Mouse (Mus musculus) embryonic facial prominence, embryonic 10.5 days (tissue): ENCODE measurements around the gene Mlst8. TPM values are rescaled to one million over a fixed set of nuclear protein-coding genes. Genes with fewer than 3 reads are reported as not detected.

Experiments
- DNase-seq: peaks from one replicate; pipeline ENCODE4 v3.0.0-alpha.2; 2017; ENCODE audit warnings: low spot score
- H3K27ac ChIP-seq: fragments of 300-500 bp; sonication (generic); replicated peaks from 2 replicates; pipeline ENCODE4 v1.5.1; 2016; ENCODE audit warnings: mild to moderate bottlenecking
- H3K27me3 ChIP-seq: fragments of 300-500 bp; sonication (generic); replicated peaks from 2 replicates; pipeline ENCODE4 v1.6.1; 2016; ENCODE audit warnings: low read depth, mild to moderate bottlenecking; ENCODE audit not compliant: poor library complexity, severe bottlenecking
- H3K36me3 ChIP-seq: fragments of 300-500 bp; sonication (generic); replicated peaks from 2 replicates; pipeline ENCODE4 v1.6.1; 2016; ENCODE audit warnings: mild to moderate bottlenecking, moderate library complexity
- H3K4me1 ChIP-seq: fragments of 300-500 bp; sonication (generic); 2 replicates; pipeline ENCODE4 v1.6.1; 2016
- H3K4me3 ChIP-seq: fragments of 300-500 bp; sonication (generic); 2 replicates; pipeline ENCODE4 v1.5.1; 2016; ENCODE audit warnings: mild to moderate bottlenecking, moderate library complexity
- H3K9me3 ChIP-seq: fragments of 300-500 bp; sonication (generic); 2 replicates; pipeline ENCODE4 v1.6.1; 2016; ENCODE audit warnings: mild to moderate bottlenecking
- WGBS: fragments of 180-500 bp; shearing (Covaris S2); methylation state at CpG from one replicate; pipeline ENCODE4 v1.1.7; 2016; 5-methylcytosine and 5-hydroxymethylcytosine counted together
- polyA plus RNA-seq: library from polyadenylated mRNA; unstranded; fragments of >200 nt; fragmentation: Nextera tagmentation; extraction: Ambion mirVana; gene quantifications from 2 replicates; pipeline ENCODE4 v1.2.1, GENCODE M21; 2016

The Mlst8 gene
- polyA plus RNA-seq: 37.5 and 39.0 TPM in 2 replicates

DNA sequence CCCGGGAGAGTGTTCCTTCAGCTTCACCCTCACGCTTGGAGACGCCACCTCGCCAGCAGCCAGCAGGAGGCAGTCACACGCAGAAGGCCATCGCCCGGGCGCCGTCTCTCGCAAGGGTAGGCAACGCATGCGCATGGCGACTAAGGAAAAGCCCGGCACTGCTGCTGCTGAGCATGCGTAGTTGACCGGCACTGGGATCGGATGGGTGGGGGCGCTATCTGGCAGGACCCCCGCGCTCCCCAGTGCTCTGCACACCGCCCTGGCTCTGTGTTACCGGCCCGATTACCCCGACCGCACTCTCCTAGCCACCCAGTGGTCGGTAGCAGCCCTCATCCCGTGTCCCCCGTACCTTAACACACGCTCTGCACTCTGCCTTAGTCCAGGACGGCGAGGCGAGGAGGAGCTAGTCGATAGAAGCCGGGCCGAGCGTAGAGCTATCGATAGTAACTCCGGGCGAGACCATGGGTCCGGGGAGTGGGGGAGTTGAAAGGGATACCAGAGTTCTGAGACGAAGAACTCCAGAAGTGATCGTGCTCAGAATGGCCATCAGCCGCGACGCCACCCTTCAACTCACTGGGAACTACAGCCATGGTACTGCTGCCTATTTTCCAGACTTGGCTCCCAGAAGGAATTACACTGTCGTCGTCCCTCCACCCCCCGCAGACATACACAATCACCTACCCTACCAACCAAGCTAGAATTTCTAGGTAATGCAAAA lies at the start of gene Mlst8:
Gene Mlst8 (minus strand): TSS at position 416 of the 718 bp plus-strand sequence.
- Histone ChIP-seq H3K27me3 (no peaks in the 10 kb centered on the region), H3K4me3 (peak within 1 kb of the TSS; percentile 87), H3K36me3 (peaks cover 43% of the 10 kb centered on the region), H3K9me3 (no peaks in the 10 kb centered on the region), H3K4me1 (peaks cover 34% of the 10 kb centered on the region), H3K27ac (peak within 1 kb of the TSS; percentile 99)
- WGBS: under 1% methylated on average over 48 of the region's 48 CpGs
- peak; percentile 97 for DNase-seq

DNA sequence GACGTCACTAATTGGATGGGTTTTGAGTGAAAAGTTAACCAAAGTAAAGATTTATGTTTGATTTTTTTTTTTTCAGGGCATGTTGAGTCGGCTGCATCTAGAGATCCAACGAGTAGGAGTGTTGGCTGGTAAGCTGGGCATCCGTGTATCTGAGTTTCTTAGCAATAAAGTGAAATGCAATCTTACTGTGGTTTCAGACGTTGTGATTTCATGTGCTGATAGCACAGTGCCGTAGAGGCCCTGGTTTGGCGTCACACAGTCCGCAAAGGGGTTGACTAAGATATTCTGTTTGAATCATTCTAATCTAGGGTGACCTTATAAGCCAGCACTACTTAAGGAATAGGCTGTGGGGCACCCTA lies 49.7 kb upstream of the Mlst8 start:
- Histone ChIP-seq H3K4me3 (peak overlapping the region; percentile 90), H3K4me1 (peaks cover 63% of the 10 kb centered on the region), H3K27me3 (no peaks in the 10 kb centered on the region), H3K9me3 (no peaks in the 10 kb centered on the region), H3K27ac (peak overlapping the region; percentile 89), H3K36me3 (peaks cover 39% of the 10 kb centered on the region)
- DNase-seq: no peak
- WGBS: 1% methylated on average over 8 of the region's 8 CpGs

DNA sequence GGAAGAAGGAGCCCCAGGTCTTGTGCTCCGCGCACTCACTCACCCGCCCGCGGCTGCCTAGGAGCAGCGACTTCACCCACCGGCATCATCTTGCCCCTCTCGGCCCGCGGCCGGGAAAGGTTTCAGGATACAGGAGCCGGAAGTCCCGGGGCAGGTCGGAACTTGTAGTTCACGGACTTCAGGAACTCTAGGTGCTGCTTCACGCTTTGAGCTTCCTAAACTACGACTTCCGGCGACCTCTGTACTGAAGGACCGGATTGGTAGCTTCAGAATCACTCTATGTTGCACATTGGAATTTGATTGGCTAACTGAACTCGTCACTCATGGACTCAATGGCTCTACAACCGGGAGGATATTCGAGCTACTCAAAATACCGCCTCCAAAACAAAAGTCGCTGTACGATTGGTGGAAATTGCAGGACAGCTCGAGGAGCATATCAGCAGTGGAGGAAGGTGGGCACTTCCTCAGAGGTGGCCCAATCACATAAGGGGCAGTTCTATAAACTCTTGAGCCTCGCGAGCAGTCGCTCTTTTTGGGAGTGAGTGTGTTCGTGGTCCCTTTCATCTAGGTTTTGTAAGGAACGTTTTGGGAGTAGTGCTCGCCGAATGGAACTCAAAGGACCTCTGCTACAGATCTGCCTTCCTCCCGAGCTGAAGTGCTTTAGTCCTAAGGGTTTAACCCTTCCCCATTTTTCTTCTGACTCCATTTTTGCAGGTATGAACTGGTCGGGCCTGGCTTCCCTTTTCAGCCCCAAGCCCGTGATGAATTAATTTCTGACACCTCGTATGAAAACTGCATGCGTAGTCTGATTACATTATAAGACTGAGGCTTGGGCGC lies 49.1 kb upstream of the Mlst8 start, which contains the start of gene Traf7:
Gene Traf7 (minus strand): TSS at position 216 of the 837 bp plus-strand sequence.
- under 1% methylated on average over 40 of the region's 40 CpGs for WGBS
- Histone ChIP-seq H3K4me3 (peak within 1 kb of the TSS; percentile 90), H3K27me3 (no peaks in the 10 kb centered on the region), H3K36me3 (peaks cover 44% of the 10 kb centered on the region), H3K27ac (peak within 1 kb of the TSS; percentile 93), H3K9me3 (no peaks in the 10 kb centered on the region), H3K4me1 (peaks cover 57% of the 10 kb centered on the region)
- DNase-seq: peak; percentile 95

DNA sequence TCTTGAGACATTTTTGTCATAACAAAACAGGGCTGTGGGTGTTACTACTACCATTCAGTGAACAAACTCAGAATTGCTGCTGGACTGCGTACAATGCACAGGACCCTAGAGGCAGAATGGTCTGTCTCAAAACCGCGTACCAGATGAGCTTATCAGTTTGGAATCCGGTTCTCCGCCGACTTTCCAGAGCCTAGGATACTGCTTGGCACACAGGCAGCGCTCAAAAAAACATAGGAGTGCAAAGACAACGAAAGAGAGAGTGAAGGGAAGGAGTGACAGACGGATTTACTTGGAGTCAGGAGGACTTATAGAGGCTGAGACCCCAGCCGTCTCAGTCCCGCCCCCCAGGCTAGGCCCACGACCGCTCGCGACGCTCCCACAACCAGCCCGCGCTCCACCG lies 48.4 kb upstream of the Mlst8 start:
- no peaks in the 10 kb centered on the region for H3K9me3 ChIP-seq
- peak overlapping the region; percentile 90 for H3K4me3 ChIP-seq
- WGBS: 1% methylated on average over 19 of the region's 19 CpGs
- no peak for DNase-seq
- H3K4me1 ChIP-seq: peaks cover 51% of the 10 kb centered on the region
- no peaks in the 10 kb centered on the region for H3K27me3 ChIP-seq
- H3K36me3 ChIP-seq: peaks cover 47% of the 10 kb centered on the region
- peak overlapping the region; percentile 93 for H3K27ac ChIP-seq

DNA sequence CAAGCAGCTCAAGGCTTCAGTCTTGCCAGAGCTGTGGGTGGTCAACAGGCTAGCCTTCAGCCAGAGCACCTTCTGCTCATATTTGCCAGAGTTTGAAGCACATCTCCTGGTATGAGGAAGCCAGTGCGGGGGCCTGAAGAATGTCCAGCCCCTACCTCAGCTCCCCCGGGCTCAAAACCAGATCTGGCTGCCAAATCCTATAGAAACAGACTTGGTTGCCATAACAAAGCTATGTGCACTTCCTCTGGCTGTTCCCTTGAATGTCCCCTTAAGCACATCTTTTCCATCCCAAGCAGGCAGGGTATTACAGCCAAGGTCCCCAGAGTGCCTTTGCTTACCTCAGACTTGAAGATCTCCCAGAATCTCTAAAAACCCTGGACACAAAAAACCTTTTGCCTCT lies 45.9 kb upstream of the Mlst8 start:
- peaks cover 25% of the 10 kb centered on the region for H3K4me1 ChIP-seq
- H3K27me3 ChIP-seq: no peaks in the 10 kb centered on the region
- H3K9me3 ChIP-seq: no peaks in the 10 kb centered on the region
- 86% methylated on average over 2 of the region's 2 CpGs for WGBS
- DNase-seq: no peak
- no peak overlapping the region for H3K4me3 ChIP-seq
- H3K27ac ChIP-seq: no peak overlapping the region
- H3K36me3 ChIP-seq: peaks cover 57% of the 10 kb centered on the region

DNA sequence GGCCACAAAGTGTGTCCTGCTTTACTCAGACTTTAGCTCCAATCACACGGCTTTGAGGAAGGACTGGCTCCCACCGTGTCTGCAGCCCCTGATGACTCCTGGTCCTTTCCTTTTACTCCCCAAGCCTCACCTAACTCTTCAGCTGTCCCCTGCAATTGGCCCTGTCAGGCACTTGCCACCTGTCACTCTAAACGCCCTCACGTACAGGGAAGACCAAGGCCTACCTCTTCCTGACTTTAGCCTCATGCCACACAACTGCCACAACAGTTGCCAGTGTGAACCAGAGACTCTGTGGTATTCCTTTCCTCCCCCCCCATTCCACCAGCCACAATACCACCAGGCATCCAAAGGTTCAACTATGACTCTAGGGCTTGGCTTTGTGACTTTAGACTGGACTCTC lies 41.6 kb upstream of the Mlst8 start:
- Histone ChIP-seq H3K4me1 (peaks cover 4% of the 10 kb centered on the region; the same call in 1 of the 2 replicates), H3K9me3 (no peaks in the 10 kb centered on the region), H3K27me3 (no peaks in the 10 kb centered on the region), H3K36me3 (peaks cover 88% of the 10 kb centered on the region), H3K27ac (no peak overlapping the region), H3K4me3 (no peak overlapping the region)
- DNase-seq: no peak
- 92% methylated on average over 4 of the region's 4 CpGs for WGBS

DNA sequence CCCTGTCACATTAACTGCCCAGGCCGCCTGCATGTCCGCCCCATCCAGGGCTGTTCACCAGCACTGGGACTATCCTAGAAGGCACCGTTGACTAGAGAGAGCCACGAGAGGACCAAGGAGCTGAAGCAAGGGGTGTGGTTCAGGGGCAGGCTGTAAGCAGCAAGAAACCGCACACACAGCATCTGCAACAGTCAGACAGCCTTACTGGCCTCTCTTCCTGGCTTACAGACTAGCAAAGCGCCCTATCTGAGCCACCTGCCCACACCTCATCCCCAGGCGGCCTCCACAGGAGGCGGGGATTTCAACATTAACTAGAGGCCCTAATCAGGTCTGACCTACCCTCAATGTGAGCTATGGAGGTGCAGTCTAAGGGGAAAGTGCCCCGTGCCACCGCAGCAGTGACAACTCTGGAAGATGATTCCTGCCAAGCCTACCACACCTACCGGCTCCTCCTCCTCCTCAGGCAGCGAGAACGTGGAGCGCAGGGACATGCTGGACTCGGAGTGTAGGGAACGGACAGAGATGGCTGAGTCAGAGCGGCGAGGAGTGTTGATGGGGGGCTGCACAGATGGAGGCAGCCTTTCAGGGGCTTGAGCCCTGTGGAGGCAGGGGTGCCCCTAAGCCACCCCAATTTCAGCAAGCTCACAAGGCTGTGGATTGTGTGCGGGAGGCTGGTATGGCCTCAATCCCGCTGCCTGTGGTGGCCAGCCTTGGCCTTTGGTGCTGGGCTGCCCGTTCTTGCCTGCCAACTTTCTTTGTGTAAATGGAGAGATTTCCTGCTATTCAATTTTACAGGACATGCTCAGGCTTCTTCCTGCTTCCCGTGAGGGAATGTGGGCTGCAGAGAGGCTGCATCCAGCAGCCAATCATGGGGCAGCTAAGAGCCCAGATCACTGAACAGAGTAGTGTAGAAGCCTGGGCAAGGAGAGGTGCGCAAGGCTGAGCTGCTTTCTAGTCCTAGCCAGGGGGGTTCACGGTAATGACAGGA lies 35.7 kb upstream of the Mlst8 start:
- Histone ChIP-seq H3K36me3 (peaks cover 100% of the 10 kb centered on the region), H3K4me3 (peak overlapping the region; percentile 11; the same call in 1 of the 2 replicates), H3K27ac (no peak overlapping the region)

DNA sequence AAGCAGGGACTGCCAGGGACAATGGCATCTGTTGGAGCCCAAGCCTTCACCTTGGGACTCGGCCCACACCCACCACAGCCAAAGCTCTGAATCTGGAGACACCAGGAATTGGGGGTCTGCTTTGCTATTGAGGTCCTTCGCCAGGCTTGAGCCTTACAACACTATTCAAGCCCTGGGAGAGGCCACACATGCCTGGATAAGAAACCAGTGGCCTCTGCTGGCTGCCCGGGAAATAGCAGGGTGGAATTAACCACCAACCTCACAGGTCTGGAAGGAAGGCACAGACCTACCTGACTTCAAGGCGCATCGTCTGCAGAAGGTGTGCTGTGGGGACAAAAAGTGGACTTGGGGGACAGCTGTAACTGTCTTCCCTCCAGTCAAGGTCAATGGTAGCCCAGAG lies 34.7 kb upstream of the Mlst8 start:
- 64% methylated on average over 5 of the region's 5 CpGs for WGBS
- Histone ChIP-seq H3K27ac (no peak overlapping the region), H3K27me3 (no peaks in the 10 kb centered on the region), H3K4me1 (no peaks in the 10 kb centered on the region), H3K9me3 (no peaks in the 10 kb centered on the region), H3K4me3 (peak overlapping the region; percentile 14; the same call in 1 of the 2 replicates), H3K36me3 (peaks cover 100% of the 10 kb centered on the region)
- DNase-seq: peak; percentile 60

More for the DNA sequence above, 35.7 kb upstream of the Mlst8 start:
- 90% methylated on average over 24 of the region's 24 CpGs for WGBS
- Histone ChIP-seq H3K9me3 (no peaks in the 10 kb centered on the region), H3K27me3 (no peaks in the 10 kb centered on the region), H3K4me1 (no peaks in the 10 kb centered on the region)
- no peak for DNase-seq

DNA sequence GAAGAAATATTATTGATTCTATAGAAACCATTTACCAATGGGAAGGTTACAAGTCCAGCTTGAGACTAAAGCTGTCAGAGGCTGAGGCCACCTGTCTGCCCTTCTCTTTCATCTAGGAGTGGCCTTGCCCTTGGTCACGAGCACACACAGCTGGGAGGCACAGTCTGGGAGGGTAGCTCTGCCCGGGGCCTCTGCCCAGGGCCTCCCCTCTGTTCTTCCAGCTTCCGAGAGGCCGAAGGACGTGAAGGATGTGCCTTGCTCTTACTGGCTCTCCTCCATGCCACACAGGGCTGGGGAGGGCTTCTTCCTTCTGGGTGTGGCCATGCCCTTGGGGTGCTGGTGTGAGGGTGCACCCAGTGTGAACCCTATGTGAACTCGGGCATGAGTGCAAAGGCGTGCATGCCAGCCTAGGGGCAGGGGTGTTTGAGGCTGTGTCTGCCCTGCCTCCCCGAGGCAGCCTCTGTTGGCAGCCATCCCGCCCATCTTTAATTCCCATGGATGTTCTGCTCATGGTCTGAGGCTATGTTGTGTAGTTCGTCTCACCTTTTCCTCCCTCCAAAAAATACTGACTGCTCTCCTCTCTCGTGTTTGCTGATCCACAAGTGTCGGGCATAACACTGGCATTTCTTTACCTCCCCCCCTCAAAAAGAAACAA lies 29.1 kb upstream of the Mlst8 start:
- Histone ChIP-seq H3K4me1 (peaks cover 13% of the 10 kb centered on the region), H3K9me3 (no peaks in the 10 kb centered on the region), H3K27me3 (peaks cover 22% of the 10 kb centered on the region), H3K4me3 (no peak overlapping the region), H3K36me3 (peaks cover 98% of the 10 kb centered on the region), H3K27ac (no peak overlapping the region)
- no peak for DNase-seq
- WGBS: 87% methylated on average over 12 of the region's 12 CpGs

DNA sequence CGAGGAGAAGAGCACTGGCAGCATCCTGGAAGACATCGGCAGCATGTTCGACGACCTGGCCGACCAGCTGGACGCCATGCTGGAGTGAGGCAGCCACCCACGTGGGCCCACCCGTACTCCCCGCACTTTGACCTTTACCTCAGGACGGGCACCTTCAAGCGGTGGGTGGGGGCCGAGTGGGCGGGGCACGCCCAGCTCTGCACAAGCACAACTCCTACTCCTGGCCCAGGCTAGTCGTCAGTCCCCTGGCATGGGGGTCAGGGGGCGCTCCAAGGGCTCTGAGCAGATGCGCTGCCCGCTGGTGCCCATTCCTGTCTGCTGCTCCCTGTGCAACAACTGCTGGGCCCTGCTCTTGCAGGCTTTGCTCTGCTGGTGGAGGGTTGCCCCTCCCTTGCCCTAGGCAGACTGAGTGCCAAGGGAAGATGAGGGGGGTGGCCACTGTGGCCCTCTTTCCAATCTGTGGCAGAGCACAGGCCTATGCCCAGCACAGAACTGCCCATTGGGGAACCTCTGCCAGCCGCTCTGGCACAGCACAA lies 28.3 kb upstream of the Mlst8 start:
- H3K9me3 ChIP-seq: no peaks in the 10 kb centered on the region
- peak; percentile 31 for DNase-seq
- H3K27me3 ChIP-seq: peaks cover 22% of the 10 kb centered on the region
- H3K36me3 ChIP-seq: peaks cover 95% of the 10 kb centered on the region
- WGBS: 51% methylated on average over 19 of the region's 19 CpGs
- 0 out of 2 replicates have a peak overlapping the region, but pooled peaks have one; percentile 8 for H3K4me3 ChIP-seq
- H3K4me1 ChIP-seq: peaks cover 13% of the 10 kb centered on the region
- H3K27ac ChIP-seq: no peak overlapping the region

DNA sequence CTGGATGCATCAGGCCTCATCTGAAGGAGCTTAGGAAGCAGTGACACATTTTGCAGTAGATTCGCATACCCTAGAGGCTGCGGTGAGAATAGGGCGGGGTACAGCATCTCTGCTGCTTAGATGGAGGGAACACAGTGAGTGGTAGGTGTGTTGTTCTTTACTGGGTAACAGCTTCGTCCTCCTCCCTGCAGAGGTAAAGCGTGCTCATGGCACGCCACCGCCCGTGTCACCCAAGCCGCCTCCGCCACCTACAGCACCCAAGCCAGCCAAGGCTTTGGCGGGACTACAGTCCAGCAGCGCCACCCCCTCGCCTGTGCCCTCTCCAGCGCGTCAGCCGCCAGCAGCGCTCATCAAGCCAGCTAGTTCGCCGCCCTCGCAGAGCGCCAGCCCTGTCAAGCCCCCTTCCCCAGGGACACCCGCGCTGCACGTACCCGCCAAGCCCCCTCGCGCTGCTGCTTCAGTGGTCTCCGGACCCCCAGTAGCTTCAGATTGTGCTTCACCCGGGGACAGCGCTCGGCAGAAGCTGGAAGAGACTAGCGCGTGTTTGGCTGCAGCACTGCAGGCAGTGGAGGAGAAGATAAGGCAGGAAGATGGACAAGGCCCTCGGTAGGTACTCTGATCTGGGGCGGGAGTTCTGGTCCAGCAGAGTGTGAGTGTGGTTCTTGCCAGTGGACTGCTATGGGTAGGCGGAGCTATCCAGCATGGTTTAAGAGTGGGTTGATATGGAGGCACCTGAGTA lies 27.6 kb upstream of the Mlst8 start:
- DNase-seq: peak; percentile 33
- Histone ChIP-seq H3K4me1 (peaks cover 13% of the 10 kb centered on the region), H3K27me3 (peaks cover 22% of the 10 kb centered on the region), H3K4me3 (peak overlapping the region; percentile 44), H3K27ac (peak overlapping the region; percentile 4; the same call in 1 of the 2 replicates), H3K9me3 (no peaks in the 10 kb centered on the region), H3K36me3 (peaks cover 94% of the 10 kb centered on the region)
- WGBS: 27% methylated on average over 36 of the region's 36 CpGs
